Mouse (Mus musculus) heart, adult 8-10 months (tissue): ENCODE data around the gene Tex21. TPM values are rescaled to one million over a fixed set of nuclear protein-coding genes. Genes with fewer than 3 reads are reported as not detected.

ENCODE experiments used
- DNase-seq: peaks from one replicate; pipeline ENCODE4 v3.0.0; 2022; ENCODE audit warnings: low spot score
- total RNA-seq, 4 experiments: library from RNA; stranded (reverse); gene quantifications; 2 replicates each; pipeline ENCODE4 v1.2.4; 2022

Gene Tex21
- not detected for total RNA-seq

- DNase-seq, result no peak
Measured at GRCm38 (mm10) chr12:76246646-76247045, at the start of gene Tex21. Gene Tex21, minus strand, starts transcription at chr12:76246746.

- peak; percentile 58 for DNase-seq
Measured at GRCm38 (mm10) chr12:76293192-76293591, 46.6 kb upstream of the Tex21 start.

GRCm38 (mm10) chr12:76290271-76290670, 43.7 kb upstream of the Tex21 start:
- no peak for DNase-seq

GRCm38 (mm10) chr12:76289428-76289827, 42.9 kb upstream of the Tex21 start:
- DNase-seq, result no peak

DNA sequence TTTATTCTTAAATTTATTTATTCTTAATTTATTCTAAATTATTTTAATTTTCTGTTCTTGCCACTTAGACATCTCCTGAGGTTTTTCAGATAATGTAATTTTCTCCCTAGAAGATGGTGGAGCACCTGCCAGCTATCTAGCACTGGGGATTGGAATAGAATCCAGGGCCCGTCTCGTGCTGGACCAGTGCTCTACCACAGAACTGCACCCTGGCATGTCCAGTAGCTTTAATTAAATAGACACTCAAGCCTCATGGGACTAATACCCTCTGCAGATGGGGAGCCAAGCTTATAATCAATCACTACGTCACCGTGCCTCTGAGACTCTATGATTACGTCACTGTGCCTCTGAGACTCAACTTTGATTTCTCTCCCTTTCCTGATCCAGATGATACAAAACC, 41.9 kb upstream of the Tex21 start:
- DNase-seq, result no peak

- DNase-seq, result no peak
Measured at GRCm38 (mm10) chr12:76287986-76288385, 41.4 kb upstream of the Tex21 start.

GRCm38 (mm10) chr12:76285418-76285817, 38.9 kb upstream of the Tex21 start:
- DNase-seq, result no peak

DNA sequence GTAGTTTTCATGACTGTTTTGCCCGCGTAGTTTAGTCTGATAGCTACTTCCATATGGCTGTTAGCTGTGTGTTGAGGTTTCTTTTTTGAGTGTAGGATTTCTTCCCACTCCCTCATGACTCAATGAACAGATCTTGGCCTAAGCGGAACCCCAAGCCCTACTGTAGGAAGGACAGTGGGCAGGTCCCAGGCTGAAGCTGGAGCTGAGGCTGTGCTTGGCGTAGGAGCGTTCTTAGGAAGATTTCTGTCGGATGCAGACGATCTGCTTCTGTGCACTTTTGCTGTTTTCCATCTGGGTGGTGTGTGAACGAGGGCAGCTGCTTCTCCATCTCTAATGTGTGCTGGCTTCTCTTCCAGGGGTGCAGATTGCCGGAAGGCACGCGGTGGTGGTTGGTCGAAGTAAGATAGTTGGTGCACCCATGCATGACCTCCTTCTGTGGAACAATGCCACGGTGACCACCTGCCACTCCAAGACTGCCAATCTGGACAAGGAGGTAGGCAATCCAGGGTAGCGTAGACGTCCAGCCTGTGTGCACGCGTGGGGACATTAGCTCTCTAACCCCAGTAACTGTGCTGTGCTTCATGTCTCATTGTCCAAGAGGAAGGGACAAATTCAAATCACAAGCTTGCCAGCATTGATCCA, 36.1 kb upstream of the Tex21 start:
- DNase-seq, result no peak

GRCm38 (mm10) chr12:76282132-76282531, 35.6 kb upstream of the Tex21 start:
- no peak for DNase-seq

GRCm38 (mm10) chr12:76281111-76281660, 34.6 kb upstream of the Tex21 start:
- no peak for DNase-seq

- no peak for DNase-seq
Measured at GRCm38 (mm10) chr12:76280556-76280955, 34.0 kb upstream of the Tex21 start.

DNA sequence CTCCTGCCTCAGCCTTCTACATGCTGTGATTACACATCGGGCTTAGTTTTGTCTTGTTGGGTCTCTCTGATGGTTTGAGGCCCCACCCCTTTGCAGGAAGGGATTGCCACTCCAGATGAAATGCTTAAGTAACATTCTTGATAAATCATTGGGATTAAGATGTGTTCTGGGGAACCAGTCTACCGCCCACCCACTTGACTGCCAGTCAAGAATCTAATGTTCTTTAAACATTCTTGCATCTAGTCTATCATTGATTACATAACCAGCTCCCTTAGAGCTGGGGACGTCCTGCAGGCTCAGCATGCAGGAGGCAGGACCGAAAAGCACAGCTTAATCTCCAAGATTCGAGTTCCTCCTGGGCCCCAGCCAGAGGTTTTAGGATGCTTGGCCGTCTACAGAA, 31.7 kb upstream of the Tex21 start:
- no peak for DNase-seq

- DNase-seq, result no peak
Measured at GRCm38 (mm10) chr12:76272610-76273524, 26.3 kb upstream of the Tex21 start.

DNA sequence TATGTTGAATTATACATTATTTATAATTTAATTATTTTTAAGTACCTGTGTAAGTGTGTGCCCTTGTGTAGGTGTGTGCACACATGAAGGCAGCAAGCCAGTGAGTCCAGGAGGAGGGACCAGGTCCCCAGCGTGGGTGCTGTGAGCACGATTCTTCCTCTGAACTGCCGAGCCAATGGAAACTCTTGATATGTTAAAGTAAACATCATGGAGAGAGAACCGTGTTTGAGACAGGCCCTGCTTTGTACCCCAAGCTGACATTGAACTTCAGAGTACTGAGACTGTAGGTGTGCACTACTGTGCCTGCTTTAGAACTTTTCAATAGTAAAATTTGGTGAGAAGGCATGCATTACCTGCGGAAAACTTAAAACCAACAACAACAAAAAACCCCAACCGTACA, 25.0 kb upstream of the Tex21 start:
- DNase-seq, result no peak

DNA sequence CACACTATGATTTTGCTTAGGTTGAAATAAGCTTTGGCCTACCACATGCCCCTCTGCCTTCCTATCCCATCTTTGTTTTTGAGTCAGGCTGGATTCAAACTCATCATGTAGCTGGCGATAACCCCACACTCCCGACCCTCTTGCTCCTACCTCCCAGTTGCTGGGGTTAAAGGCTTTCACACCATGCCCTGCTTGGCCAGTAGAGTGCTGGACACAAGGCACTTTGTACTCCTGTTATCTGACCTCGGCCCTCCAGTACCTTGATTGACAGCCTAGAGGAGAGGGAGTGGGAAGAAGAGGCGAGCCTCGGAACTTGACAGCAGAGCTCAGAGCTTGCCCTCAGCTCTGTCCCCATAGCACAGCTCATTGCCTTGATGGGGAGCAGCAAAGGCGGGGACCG, 22.6 kb upstream of the Tex21 start:
- no peak for DNase-seq

GRCm38 (mm10) chr12:76268686-76269085, 22.1 kb upstream of the Tex21 start:
- DNase-seq, result no peak

- DNase-seq, result peak; percentile 37
Measured at GRCm38 (mm10) chr12:76266875-76267274, 20.3 kb upstream of the Tex21 start.

DNA sequence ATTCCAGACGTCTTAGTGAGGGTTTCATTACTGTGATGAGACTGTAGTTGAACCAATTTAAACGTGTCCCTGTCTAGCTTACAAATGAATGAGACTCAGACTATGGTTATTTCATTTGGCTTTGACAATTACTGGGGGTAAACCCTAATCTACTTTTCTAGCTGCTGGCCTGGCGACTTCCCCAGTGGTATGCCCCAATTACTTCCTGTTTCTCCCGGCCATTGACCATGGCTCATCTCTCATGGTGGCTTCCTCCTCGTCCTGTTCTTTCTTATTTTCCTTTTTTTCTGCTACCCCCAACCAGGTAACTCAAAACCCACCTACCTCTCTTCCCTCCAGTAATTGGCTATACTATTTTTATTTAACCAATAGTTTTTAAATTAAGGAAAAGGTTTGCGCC, 18.5 kb upstream of the Tex21 start:
- DNase-seq, result no peak

DNA sequence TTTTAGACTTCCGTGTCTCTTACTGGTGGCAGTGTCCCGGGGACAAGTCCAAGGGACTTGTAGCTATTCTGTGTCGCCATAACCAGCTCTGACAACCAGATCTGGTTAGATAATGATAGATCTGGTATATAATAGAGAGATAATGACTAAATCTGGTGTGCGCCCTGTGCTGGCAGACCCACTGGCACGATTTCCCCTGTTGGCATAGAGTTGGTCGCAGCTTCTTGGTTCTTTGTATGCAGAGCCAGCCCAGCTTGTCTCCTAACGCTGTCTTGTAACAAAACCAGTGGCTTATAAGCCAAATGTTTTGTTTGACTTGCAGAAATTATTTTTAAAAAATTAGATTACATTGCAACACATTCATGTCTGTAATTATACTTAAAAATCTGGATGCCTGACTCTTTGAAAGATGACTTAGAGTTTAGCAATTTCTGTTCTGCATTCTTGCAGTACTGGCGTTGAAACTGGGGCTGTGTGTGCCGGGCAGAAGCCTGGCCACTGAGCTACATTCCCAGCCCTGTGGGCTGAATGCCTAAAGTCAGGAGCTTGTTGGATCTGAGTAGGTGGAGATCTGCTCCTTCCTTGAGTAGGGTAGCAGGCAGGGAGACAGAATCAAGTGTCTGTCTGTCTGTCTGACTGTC, 17.9 kb upstream of the Tex21 start:
- no peak for DNase-seq

DNA sequence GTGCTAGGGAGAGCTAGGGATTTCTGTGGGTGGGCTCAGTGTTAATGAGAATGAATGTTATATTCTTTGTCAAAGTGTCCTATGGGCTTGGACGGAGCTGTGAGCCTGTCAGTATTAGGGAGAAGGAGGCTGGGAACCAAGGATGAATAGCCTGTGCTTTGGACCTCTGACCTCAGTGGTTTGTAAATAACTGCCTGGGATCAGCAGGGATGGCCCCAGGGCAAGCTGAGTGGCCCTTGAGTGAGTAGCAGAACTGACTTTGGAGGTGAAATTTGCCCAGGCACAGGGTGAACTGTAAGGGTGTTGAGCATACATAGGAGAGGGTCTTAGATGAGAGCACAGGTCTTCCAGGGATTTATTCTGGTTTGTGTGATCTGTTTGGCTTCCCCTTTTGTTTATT, 17.3 kb upstream of the Tex21 start:
- no peak for DNase-seq

DNA sequence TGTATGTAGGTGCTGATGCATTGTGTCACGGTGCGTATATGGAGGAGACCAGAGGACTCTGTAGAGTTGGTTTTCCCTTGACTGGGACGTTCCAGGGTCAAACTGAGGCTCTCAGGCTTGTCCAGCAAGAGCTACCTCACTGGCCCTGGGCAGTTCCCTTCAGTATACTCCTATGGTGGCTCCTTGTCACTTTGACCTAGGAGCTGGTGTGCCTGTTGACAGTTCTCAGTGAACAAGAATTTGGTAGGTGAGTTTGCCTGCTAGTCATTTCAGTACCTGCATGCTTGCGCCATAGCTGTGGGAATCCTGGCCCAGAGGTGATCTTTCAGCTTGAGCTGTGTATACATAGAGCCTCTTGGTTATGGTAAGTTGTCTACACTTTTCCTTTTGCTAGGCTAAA, 16.4 kb upstream of the Tex21 start:
- DNase-seq, result no peak

DNA sequence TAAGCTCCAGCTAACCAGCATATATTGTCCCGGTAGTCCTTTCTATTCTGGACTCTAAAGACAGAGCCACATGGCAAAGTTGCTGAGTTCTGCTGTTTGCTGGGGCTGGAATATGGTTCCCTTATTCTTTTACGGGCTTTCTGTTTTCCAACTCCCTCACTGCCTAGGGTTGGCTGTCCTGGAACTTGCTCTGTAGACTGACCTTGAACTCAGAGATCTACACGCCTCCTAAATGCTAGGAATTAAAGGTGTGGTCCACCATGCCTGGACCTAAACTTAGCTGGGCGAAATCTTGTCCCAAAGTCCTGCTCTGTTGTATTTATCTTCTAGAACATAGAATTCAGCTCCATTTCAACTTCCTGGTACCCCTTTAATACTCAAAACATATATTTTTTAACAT, 15.0 kb upstream of the Tex21 start:
- DNase-seq, result no peak
